Mouse (Mus musculus) layer of hippocampus, adult 2 months (tissue): ENCODE results near the gene Cln3. TPM values are rescaled to one million over a fixed set of nuclear protein-coding genes. Genes with fewer than 3 reads are reported as not detected.

Experiments used
- DNase-seq, 2 experiments: peaks; one replicate each; pipeline ENCODE4 v3.0.0; 2022; ENCODE audit warnings: low spot score in 2 of 2
- H3K27ac ChIP-seq: fragments of 200-600 bp; 2 replicates; pipeline ENCODE4 v1.8.1; 2022
- H3K4me3 ChIP-seq: fragments of 200-600 bp; 2 replicates; pipeline ENCODE4 v1.8.1; 2022; ENCODE audit warnings: mild to moderate bottlenecking
- CTCF ChIP-seq: fragments of 200-600 bp; conservative IDR thresholded peaks from 2 replicates; pipeline ENCODE4 v1.8.1; 2022; ENCODE audit warnings: antibody characterized with exemption, mild to moderate bottlenecking, moderate library complexity
- long read RNA-seq, 2 experiments: library from polyadenylated mRNA; stranded (forward); transcript quantifications; one replicate each; pipeline ENCODE4 v2.0.0; 2021; ENCODE audit warnings: borderline mapping rate in 2 of 2
- total RNA-seq, 2 experiments: library from RNA; stranded (reverse); gene quantifications; 2 replicates each; pipeline ENCODE4 v1.2.3; 2021

Cln3 gene
- total RNA-seq = 10 to 100 TPM; 28.4 to 36.4 TPM
- long read RNA-seq, experiment 1, partial matches to known transcripts = 3 of 16 reads
- long read RNA-seq, experiment 1, other reads (novel, unspliced or antisense) = 10 of 16 reads
- long read RNA-seq, experiment 2, partial matches to known transcripts = 6 of 15 reads
- long read RNA-seq, experiment 2, other reads (novel, unspliced or antisense) = 8 of 15 reads

DNA sequence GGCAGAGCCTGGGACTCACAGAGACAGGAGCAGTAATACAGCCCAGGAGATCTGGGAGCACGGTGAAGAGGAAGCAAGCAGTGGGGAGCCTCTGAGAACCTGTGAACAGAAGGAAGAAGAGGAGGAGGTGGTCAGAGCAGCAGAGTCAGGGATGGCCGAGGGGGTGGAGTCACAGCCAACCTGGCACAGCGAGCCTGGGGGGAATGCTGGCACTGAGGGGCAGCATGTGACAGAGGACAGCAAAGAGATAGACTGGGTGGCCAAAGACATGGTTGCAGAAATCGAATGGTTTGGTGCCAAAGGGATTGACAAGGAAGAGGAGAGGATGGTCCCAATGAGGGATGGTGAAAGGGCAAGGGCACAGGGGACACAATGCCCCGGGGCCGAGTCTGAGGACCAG is at the start of gene Cln3:
Gene Cln3, minus strand, starts transcription at position 101 of the 400 bp plus-strand sequence.
- no peak within 1 kb of the TSS for H3K4me3 ChIP-seq
- DNase-seq = no peak
- TF ChIP-seq CTCF = no peak
- H3K27ac ChIP-seq = no peak within 1 kb of the TSS

GRCm38 (mm10) chr7:126635375-126635774 is 49.8 kb upstream of the Cln3 start:
- H3K27ac ChIP-seq = no peak overlapping the region
- H3K4me3 ChIP-seq = no peak overlapping the region
- no peak for TF ChIP-seq CTCF
- DNase-seq = no peak

DNA sequence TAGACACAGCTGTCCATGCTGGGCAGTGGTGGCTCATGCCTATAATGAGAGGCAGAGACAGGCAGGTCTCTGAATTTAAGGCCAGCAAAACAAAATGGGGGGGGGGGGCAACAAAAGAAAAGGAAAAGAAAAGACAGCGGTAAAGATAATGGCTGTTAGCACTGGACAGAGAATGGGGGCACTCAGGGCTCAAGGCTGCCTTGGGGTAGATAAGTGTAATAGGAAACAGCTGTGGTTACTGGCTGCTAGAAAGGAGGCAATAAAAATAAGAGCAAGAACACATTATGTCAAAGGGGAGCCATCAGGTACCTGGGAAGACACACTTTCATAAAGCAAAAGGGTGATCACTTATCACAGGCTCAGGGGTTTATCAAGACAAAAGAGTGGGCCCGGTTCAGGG is 46.9 kb upstream of the Cln3 start:
- Histone ChIP-seq H3K4me3 (no peak overlapping the region), H3K27ac (no peak overlapping the region)
- no peak for TF ChIP-seq CTCF
- no peak for DNase-seq

DNA sequence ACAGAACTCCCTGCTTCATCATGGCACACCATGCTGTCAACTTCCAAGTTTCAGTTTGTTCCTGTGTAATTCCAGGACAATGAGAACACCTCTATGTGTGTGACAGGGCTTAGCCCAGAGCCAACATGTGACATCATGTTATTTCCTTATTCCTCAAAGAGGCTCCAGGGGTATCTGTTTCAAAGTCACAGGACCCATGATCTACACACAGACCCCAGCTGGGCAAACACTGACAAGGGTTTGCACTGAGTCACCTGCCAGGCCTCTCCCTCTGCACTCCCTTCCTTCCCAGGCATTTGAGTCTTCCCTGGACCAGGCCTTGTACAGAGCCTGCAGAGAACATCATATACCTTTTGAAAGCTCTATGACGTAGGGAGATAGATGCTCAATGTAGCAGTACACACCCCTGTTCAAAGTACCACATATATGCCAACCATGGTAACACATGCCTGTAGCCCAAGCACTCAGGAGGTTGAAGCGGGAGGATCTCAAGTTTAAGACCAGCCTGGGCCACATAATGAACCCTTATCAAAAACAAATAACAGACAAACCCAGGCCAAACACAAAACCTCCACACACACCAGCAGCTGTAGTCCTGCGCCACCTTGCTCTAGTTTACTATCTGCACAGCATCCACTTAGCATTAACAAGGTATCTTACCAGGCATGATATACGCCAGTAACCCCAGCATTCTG is 45.4 kb upstream of the Cln3 start, which contains the start of gene Nupr1:
Gene Nupr1, minus strand, starts transcription at position 38 of the 695 bp plus-strand sequence.
- DNase-seq = no peak
- H3K27ac ChIP-seq = no peak within 1 kb of the TSS
- no peak within 1 kb of the TSS for H3K4me3 ChIP-seq
- TF ChIP-seq CTCF = no peak

- H3K4me3 ChIP-seq = no peak overlapping the region
- TF ChIP-seq CTCF = no peak
- H3K27ac ChIP-seq = no peak overlapping the region
- DNase-seq = no peak
Observed at GRCm38 (mm10) chr7:126629915-126630314, 44.3 kb upstream of the Cln3 start.

- H3K27ac ChIP-seq = no peak overlapping the region
- no peak overlapping the region for H3K4me3 ChIP-seq
- no peak for DNase-seq
- no peak for TF ChIP-seq CTCF
Observed at GRCm38 (mm10) chr7:126628111-126628510, 42.5 kb upstream of the Cln3 start.

GRCm38 (mm10) chr7:126625807-126626600 is 40.4 kb upstream of the Cln3 start:
- TF ChIP-seq CTCF = no peak
- no peak for DNase-seq
- H3K27ac ChIP-seq = 0 out of 2 replicates have a peak overlapping the region, but pooled peaks have one; percentile 7

GRCm38 (mm10) chr7:126625369-126625768 is 39.8 kb upstream of the Cln3 start:
- peak; percentile 12 to 27 for DNase-seq
- TF ChIP-seq CTCF = no peak
- H3K4me3 ChIP-seq = peak overlapping the region; percentile 4; the same call in 1 of the 2 replicates
- H3K27ac ChIP-seq = peak overlapping the region; percentile 36; the same call in 1 of the 2 replicates

More at GRCm38 (mm10) chr7:126625807-126626600, 40.4 kb upstream of the Cln3 start:
- H3K4me3 ChIP-seq = no peak overlapping the region

DNA sequence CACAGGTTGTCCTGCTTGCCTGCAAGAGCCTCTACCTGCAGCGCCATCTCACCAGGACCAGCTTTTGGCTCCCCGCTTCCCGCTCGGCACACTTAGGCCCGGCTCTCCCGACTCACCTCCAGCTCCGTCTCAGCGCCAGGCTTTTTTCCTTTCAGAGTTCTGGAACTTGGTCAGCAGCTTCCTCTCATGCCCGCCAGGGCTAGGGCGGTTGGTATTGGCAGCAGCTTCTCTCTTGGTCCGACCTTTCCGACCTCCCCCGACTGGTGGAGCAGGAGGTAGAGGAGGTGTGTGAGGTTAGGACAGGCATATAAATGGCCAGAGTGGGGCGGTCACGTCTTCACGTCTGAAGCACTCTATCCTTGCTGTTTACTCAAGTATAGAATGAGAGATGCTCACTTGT is 39.2 kb upstream of the Cln3 start:
- H3K27ac ChIP-seq = peak overlapping the region; percentile 36; the same call in 1 of the 2 replicates
- no peak for DNase-seq
- peak overlapping the region; percentile 4; the same call in 1 of the 2 replicates for H3K4me3 ChIP-seq
- TF ChIP-seq CTCF = no peak; the same call in 1 of the 2 replicates

- Histone ChIP-seq H3K4me3 (no peak overlapping the region), H3K27ac (no peak overlapping the region)
- no peak for DNase-seq
- no peak for TF ChIP-seq CTCF
Observed at GRCm38 (mm10) chr7:126623381-126623780, 37.8 kb upstream of the Cln3 start.

DNA sequence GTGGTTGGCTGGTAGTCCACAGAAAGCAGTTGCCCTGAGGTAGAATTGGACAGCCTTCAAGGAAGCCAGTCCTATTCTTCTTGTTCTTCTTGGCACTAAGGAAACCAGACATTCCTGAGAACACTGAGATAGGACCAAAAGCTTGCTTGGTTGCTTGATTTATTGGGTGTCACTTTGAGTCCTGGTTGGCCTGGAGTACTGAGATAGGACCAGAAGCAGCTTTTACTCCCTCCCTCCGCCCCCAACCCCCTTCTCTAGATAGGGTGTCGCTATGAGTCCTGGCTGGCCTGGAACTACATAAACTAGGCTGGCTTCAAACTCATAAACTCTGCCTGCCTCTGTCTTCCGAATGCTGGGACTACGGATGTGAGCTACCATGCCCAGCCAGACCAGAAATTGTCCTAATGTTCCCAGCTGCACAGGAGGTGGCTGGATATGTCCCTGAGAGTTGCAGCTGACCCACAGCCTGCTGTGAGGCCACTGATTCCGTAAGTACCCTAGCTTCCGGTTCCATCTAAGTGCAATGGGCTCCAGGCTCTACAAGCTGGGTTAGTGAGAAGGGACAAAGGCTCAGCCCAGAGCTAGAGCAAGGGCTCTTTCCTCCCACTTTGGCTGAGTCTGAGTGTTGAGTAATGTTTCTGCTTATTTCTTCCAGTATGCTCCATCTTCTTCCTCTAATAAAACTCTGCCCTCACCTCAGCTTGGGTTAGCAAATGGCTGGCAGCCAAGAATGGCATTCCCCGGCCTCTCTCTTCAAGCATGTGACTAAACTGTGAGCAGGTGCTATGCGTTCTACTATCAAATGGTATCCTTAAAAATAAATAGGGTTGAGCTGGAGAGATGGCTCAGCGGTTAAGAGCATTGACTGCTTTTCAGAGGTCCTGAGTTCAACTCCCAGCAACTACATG is 36.1 kb upstream of the Cln3 start:
- Histone ChIP-seq H3K4me3 (no peak overlapping the region), H3K27ac (no peak overlapping the region)
- no peak for TF ChIP-seq CTCF
- DNase-seq = no peak

DNA sequence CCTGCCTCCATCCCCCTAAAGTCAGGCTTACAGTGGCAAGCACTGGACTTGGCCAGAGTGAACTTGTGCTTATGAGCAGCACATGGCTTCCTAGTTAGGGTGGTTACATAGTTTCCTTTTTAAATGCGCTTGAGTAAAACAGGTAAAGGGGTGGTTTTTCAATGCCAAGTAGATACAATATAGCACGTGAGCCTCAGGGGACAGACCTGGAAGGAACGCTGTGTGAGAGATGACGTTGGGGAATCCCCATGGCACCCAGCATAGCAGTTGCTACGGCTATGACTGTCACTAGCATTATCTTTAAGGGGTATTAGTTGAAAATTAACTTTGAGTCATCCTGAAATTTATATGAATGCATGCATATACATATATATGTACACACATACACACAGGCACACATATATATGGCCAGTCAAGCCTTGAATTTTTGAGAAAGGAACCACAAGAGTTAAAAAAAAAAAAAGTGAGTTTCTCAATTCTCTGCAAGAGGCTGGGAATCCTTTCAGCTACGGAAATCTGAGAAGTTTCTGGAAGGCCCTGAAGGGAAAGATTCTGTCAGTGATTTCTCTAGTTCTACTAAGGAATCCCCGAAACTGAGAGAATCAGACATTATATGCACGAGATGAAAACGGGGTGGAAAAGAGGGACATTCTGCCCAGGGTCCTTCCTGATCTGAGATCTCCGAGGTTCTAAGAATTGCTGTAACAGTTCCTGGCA is 34.1 kb upstream of the Cln3 start:
- H3K27ac ChIP-seq = no peak overlapping the region
- no peak for DNase-seq
- H3K4me3 ChIP-seq = no peak overlapping the region
- no peak for TF ChIP-seq CTCF
